Mouse (Mus musculus) G1E (cell line): ENCODE results near the gene Bcl2l15.

Source experiments
- CTCF ChIP-seq: IDR thresholded peaks from 2 replicates; pipeline ENCODE4 v1.5.1; 2012; ENCODE audit warnings: low read depth, low read length, inconsistent platforms, mixed read lengths
- GATA1 ChIP-seq: IDR thresholded peaks from 2 replicates; pipeline ENCODE4 v1.6.1; 2012; ENCODE audit warnings: borderline replicate concordance, low read length, inconsistent platforms, mixed read lengths
- GATA2 ChIP-seq: IDR thresholded peaks from 2 replicates; pipeline ENCODE4 v1.6.1; 2012; ENCODE audit warnings: low read depth, low read length, inconsistent platforms, borderline replicate concordance
- TAL1 ChIP-seq: conservative IDR thresholded peaks from 2 replicates; pipeline ENCODE4 v1.6.1; 2012; ENCODE audit warnings: low read depth, low read length, inconsistent platforms, mixed read lengths

GRCm38 (mm10) chr3:103792566-103792965, 39.8 kb upstream of the Bcl2l15 start:
- TF ChIP-seq GATA2 (no peak), CTCF (no peak), GATA1 (no peak), TAL1 (no peak)
